Mouse (Mus musculus) ES-Bruce4 (cell line): Measurements from ENCODE around the gene Apobec1. TPM values are rescaled to one million over a fixed set of nuclear protein-coding genes. Genes with fewer than 3 reads are reported as not detected.
A peak's percentile ranks its signal among the peaks of the same experiment; 100 is the strongest.

Source experiments
- H3K27ac ChIP-seq: 2 replicates; pipeline ENCODE4 v1.5.1; 2012; ENCODE audit warnings: low read length, inconsistent platforms; ENCODE audit not compliant: insufficient read depth
- H3K27me3 ChIP-seq: 2 replicates; pipeline ENCODE4 v1.6.1; 2012; ENCODE audit warnings: mild to moderate bottlenecking, low read length, inconsistent platforms; ENCODE audit not compliant: control insufficient read depth, poor library complexity, insufficient read depth, severe bottlenecking
- H3K36me3 ChIP-seq: 2 replicates; pipeline ENCODE4 v1.6.1; 2012; ENCODE audit warnings: inconsistent platforms, mild to moderate bottlenecking, low read length, moderate library complexity; ENCODE audit not compliant: control insufficient read depth, poor library complexity, insufficient read depth, severe bottlenecking
- H3K4me1 ChIP-seq: one replicate; pipeline ENCODE4 v1.8.1; 2011; ENCODE audit warnings: low read length; ENCODE audit not compliant: control insufficient read depth, insufficient read depth
- H3K4me3 ChIP-seq: 2 replicates; pipeline ENCODE4 v1.5.1; 2011; ENCODE audit warnings: low read depth, mild to moderate bottlenecking, low read length
- H3K9ac ChIP-seq: 2 replicates; pipeline ENCODE4 v1.6.1; 2012; ENCODE audit warnings: low read depth, mild to moderate bottlenecking, inconsistent platforms; ENCODE audit not compliant: poor library complexity, severe bottlenecking
- H3K9me3 ChIP-seq: replicated peaks from 2 replicates; pipeline ENCODE4 v1.6.1; 2012; ENCODE audit warnings: mild to moderate bottlenecking, low read length, inconsistent platforms; ENCODE audit not compliant: control insufficient read depth, poor library complexity, insufficient read depth, severe bottlenecking
- CTCF ChIP-seq: IDR thresholded peaks from one replicate; pipeline ENCODE4 v1.8.1; 2011; ENCODE audit warnings: low read depth, low read length
- EP300 ChIP-seq: IDR thresholded peaks from 2 replicates; pipeline ENCODE4 v1.6.1; 2011; ENCODE audit warnings: low read depth, low read length; ENCODE audit not compliant: insufficient read depth
- POLR2A ChIP-seq: IDR thresholded peaks from one replicate; pipeline ENCODE4 v1.8.1; 2011; ENCODE audit warnings: low read length; ENCODE audit not compliant: insufficient read depth
- polyA plus RNA-seq: library from polyadenylated mRNA; stranded (reverse); fragments of >200 nt; gene quantifications from 2 replicates; pipeline ENCODE4 v1.2.4, GENCODE M21; 2011; ENCODE audit warnings: low read depth; ENCODE audit not compliant: missing spikeins, insufficient read depth, insufficient read length

The Apobec1 gene
- polyA plus RNA-seq, 1 experiment: 9.7 TPM

DNA sequence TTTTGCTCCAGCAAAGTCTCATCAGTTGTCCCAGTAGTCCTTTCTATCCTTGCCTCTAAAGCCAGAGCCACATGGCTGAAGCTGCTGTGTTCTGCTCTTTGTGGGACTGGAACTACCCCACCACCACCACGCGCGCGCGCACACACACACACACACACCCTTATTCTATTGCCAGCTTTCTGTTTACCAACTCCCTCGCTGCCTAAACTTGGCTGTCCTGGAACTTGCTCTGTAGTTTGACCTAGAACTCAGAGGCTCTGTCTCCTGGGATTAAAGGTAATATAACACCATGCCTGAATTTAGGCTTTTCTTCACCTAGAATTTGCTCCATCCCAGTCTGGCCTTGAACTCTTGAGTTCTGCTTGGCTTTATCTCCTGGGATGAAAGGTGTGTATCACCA is 18.8 kb upstream of the Apobec1 start:
- peaks cover 4% of the 10 kb centered on the region; the same call in 1 of the 2 replicates for H3K9me3 ChIP-seq
- H3K9ac ChIP-seq: no peak overlapping the region
- H3K4me1 ChIP-seq: peaks cover 4% of the 10 kb centered on the region
- H3K36me3 ChIP-seq: no peaks in the 10 kb centered on the region
- H3K4me3 ChIP-seq: no peak overlapping the region
- H3K27ac ChIP-seq: no peak overlapping the region
- TF ChIP-seq EP300 (no peak), CTCF (no peak), POLR2A (no peak)
- 0 out of 2 replicates have a peak, but pooled peaks cover 2% of the 10 kb centered on the region for H3K27me3 ChIP-seq

- Histone ChIP-seq H3K4me1 (peaks cover 4% of the 10 kb centered on the region), H3K9ac (no peak overlapping the region), H3K36me3 (no peaks in the 10 kb centered on the region), H3K27ac (no peak overlapping the region), H3K27me3 (no peaks in the 10 kb centered on the region), H3K9me3 (peaks cover 7% of the 10 kb centered on the region; the same call in 1 of the 2 replicates), H3K4me3 (no peak overlapping the region)
- TF ChIP-seq POLR2A (no peak), EP300 (no peak), CTCF (no peak)
Measured at GRCm38 (mm10) chr6:122616022-122616421, 13.8 kb upstream of the Apobec1 start.

DNA sequence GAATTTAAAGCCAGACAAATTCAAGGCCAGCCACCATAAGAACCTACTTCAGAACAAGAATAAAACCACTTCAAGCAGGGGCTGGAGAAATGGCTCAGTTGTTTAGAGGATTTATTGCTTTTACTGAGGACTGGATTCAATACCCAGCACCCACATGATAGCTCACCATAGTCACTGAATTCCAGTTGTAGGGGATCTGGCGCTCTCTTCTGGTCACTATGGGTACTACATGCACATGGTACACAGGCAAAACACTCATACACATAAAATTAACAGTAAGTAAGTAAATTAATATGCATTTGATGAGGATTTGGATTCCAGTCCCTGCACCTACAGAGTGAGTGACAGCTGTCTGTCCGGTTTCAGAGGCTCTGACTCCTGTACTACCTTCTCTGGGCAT is 11.8 kb upstream of the Apobec1 start:
- Histone ChIP-seq H3K27ac (no peak overlapping the region), H3K9me3 (peaks cover 7% of the 10 kb centered on the region; the same call in 1 of the 2 replicates), H3K4me1 (peaks cover 2% of the 10 kb centered on the region), H3K36me3 (no peaks in the 10 kb centered on the region), H3K9ac (no peak overlapping the region), H3K27me3 (no peaks in the 10 kb centered on the region), H3K4me3 (no peak overlapping the region)
- TF ChIP-seq EP300: no peak

DNA sequence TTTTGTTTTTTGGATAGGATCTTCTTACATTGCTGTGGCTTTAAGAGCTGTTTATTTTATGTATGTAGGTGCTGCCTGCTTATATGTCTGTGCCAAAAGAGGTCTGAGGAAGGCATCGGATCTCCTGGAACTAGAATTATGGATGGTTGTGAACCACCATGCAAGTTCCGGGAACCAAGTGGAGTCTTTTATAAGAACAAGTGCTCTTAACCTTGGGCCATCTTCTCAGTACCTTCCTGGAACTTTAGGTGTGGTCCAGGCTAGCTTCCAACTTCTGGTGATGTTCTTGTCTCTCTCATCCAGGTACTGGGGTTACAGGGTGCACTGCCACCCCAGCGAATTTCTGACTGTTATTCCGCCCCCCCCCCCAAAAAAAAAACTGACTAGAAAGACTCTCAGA is 10.2 kb upstream of the Apobec1 start:
- H3K4me3 ChIP-seq: no peak overlapping the region
- H3K27me3 ChIP-seq: no peaks in the 10 kb centered on the region
- no peak for TF ChIP-seq EP300
- no peak for TF ChIP-seq CTCF
- TF ChIP-seq POLR2A: no peak
- H3K9me3 ChIP-seq: peaks cover 7% of the 10 kb centered on the region; the same call in 1 of the 2 replicates
- no peaks in the 10 kb centered on the region for H3K36me3 ChIP-seq
- no peak overlapping the region for H3K27ac ChIP-seq
- no peak overlapping the region for H3K9ac ChIP-seq
- H3K4me1 ChIP-seq: peaks cover 2% of the 10 kb centered on the region

- Histone ChIP-seq H3K4me1 (peaks cover 2% of the 10 kb centered on the region), H3K27me3 (no peaks in the 10 kb centered on the region), H3K27ac (peak within 1 kb of the TSS; percentile 98), H3K36me3 (peaks cover 9% of the 10 kb centered on the region), H3K4me3 (peak within 1 kb of the TSS; percentile 75), H3K9ac (peak within 1 kb of the TSS; percentile 87), H3K9me3 (no peaks in the 10 kb centered on the region)
- TF ChIP-seq EP300: peak; percentile 82
- peak; percentile 35 for TF ChIP-seq POLR2A
- TF ChIP-seq CTCF: no peak
Measured at GRCm38 (mm10) chr6:122609771-122610170, 7.5 kb upstream of the Apobec1 start, which contains the start of gene Gdf3. Gene Gdf3 (minus strand): TSS chr6:122610087.

- TF ChIP-seq CTCF: no peak
- no peak for TF ChIP-seq EP300
- TF ChIP-seq POLR2A: no peak
- H3K4me3 ChIP-seq: peak overlapping the region; percentile 75
Measured at GRCm38 (mm10) chr6:122609377-122609728, 7.1 kb upstream of the Apobec1 start.

More at GRCm38 (mm10) chr6:122609377-122609728, 7.1 kb upstream of the Apobec1 start:
- Histone ChIP-seq H3K9me3 (no peaks in the 10 kb centered on the region), H3K9ac (peak overlapping the region; percentile 87), H3K4me1 (peaks cover 2% of the 10 kb centered on the region), H3K36me3 (peaks cover 9% of the 10 kb centered on the region), H3K27ac (peak overlapping the region; percentile 98), H3K27me3 (no peaks in the 10 kb centered on the region)
